Mouse (Mus musculus): ENCODE data around the gene Fbxw21. TPM values are rescaled to one million over a fixed set of nuclear protein-coding genes. Genes with fewer than 3 reads are reported as not detected.

Fbxw21 gene
- polyA plus RNA-seq, 1 experiment from 2014 or later, result not detected

- Histone ChIP-seq H3K4me3 (ENCODE audit: low read depth, low read length) (no peak overlapping the region), H3K4me2 (replicated peaks; ENCODE audit: low read depth, low read length) (no peak overlapping the region), H3K4me1 (replicated peaks; ENCODE audit: control insufficient read depth, insufficient read depth, low read length) (no peaks in the 10 kb centered on the region), H3K36me3 (ENCODE audit: control insufficient read depth, insufficient read depth, low read length) (peaks cover 22% of the 10 kb centered on the region), H3K27me3 (ENCODE audit: control insufficient read depth, insufficient read depth, low read length) (no peaks in the 10 kb centered on the region), H3K9me3 (ENCODE audit: control insufficient read depth, low read length) (no peaks in the 10 kb centered on the region), H3K9ac (ENCODE audit: low read depth, low read length) (no peak overlapping the region), H3K27ac (ENCODE audit: low read depth, low read length) (no peak overlapping the region)
- WGBS, result 94% methylated on average over 9 of the region's 9 CpGs
- DNase-seq (ENCODE audit: low spot score), result no peak
- ATAC-seq (ENCODE audit: low FRiP score), result no peak
Observed at GRCm38 (mm10) chr9:109119571-109119970, 42.3 kb downstream of the Fbxw21 start.

- Histone ChIP-seq H3K36me3 (ENCODE audit: control insufficient read depth, insufficient read depth, low read length) (peaks cover 27% of the 10 kb centered on the region), H3K27ac (ENCODE audit: low read depth, low read length) (no peak overlapping the region), H3K4me3 (ENCODE audit: low read depth, low read length) (no peak overlapping the region), H3K4me1 (replicated peaks; ENCODE audit: control insufficient read depth, insufficient read depth, low read length) (no peaks in the 10 kb centered on the region), H3K9ac (ENCODE audit: low read depth, low read length) (no peak overlapping the region), H3K9me3 (ENCODE audit: control insufficient read depth, low read length) (no peaks in the 10 kb centered on the region), H3K4me2 (replicated peaks; ENCODE audit: low read depth, low read length) (no peak overlapping the region), H3K27me3 (ENCODE audit: control insufficient read depth, insufficient read depth, low read length) (no peaks in the 10 kb centered on the region)
- DNase-seq (ENCODE audit: low spot score) (no peak), ATAC-seq (ENCODE audit: low FRiP score) (no peak)
- WGBS, result 89% methylated on average over 4 of the region's 4 CpGs
Observed at GRCm38 (mm10) chr9:109118106-109118505, 43.7 kb downstream of the Fbxw21 start.

GRCm38 (mm10) chr9:109116205-109116604, 45.6 kb downstream of the Fbxw21 start:
- Histone ChIP-seq H3K4me2 (replicated peaks; ENCODE audit: low read depth, low read length) (no peak overlapping the region), H3K9me3 (ENCODE audit: control insufficient read depth, low read length) (no peaks in the 10 kb centered on the region), H3K4me3 (ENCODE audit: low read depth, low read length) (no peak overlapping the region), H3K27ac (ENCODE audit: low read depth, low read length) (no peak overlapping the region), H3K27me3 (ENCODE audit: control insufficient read depth, insufficient read depth, low read length) (no peaks in the 10 kb centered on the region), H3K36me3 (ENCODE audit: control insufficient read depth, insufficient read depth, low read length) (peaks cover 41% of the 10 kb centered on the region), H3K4me1 (replicated peaks; ENCODE audit: control insufficient read depth, insufficient read depth, low read length) (no peaks in the 10 kb centered on the region), H3K9ac (ENCODE audit: low read depth, low read length) (no peak overlapping the region)
- DNase-seq (ENCODE audit: low spot score) (no peak), ATAC-seq (ENCODE audit: low FRiP score) (no peak)
- WGBS, result 95% methylated on average over 10 of the region's 10 CpGs

GRCm38 (mm10) chr9:109114871-109115270, 47.0 kb downstream of the Fbxw21 start:
- peaks cover 42% of the 10 kb centered on the region for H3K36me3 ChIP-seq (ENCODE audit: control insufficient read depth, insufficient read depth, low read length)
- H3K4me2 ChIP-seq (replicated peaks; ENCODE audit: low read depth, low read length), result no peak overlapping the region
- no peak overlapping the region for H3K9ac ChIP-seq (ENCODE audit: low read depth, low read length)
- DNase-seq (ENCODE audit: low spot score), result no peak
- H3K4me3 ChIP-seq (ENCODE audit: low read depth, low read length), result no peak overlapping the region
- no peak overlapping the region for H3K27ac ChIP-seq (ENCODE audit: low read depth, low read length)
- H3K4me1 ChIP-seq (replicated peaks; ENCODE audit: control insufficient read depth, insufficient read depth, low read length), result no peaks in the 10 kb centered on the region
- 87% methylated on average over 7 of the region's 7 CpGs for WGBS
- H3K27me3 ChIP-seq (ENCODE audit: control insufficient read depth, insufficient read depth, low read length), result no peaks in the 10 kb centered on the region
- H3K9me3 ChIP-seq (ENCODE audit: control insufficient read depth, low read length), result no peaks in the 10 kb centered on the region
- ATAC-seq (ENCODE audit: low FRiP score), result no peak

- DNase-seq (ENCODE audit: low spot score), result no peak
- no peak overlapping the region for H3K4me3 ChIP-seq (ENCODE audit: low read depth, low read length)
- H3K9ac ChIP-seq (ENCODE audit: low read depth, low read length), result no peak overlapping the region
- no peaks in the 10 kb centered on the region for H3K4me1 ChIP-seq (replicated peaks; ENCODE audit: control insufficient read depth, insufficient read depth, low read length)
- no peak overlapping the region for H3K4me2 ChIP-seq (replicated peaks; ENCODE audit: low read depth, low read length)
- no peaks in the 10 kb centered on the region for H3K9me3 ChIP-seq (ENCODE audit: control insufficient read depth, low read length)
- 96% methylated on average over 11 of the region's 11 CpGs for WGBS
- no peak overlapping the region for H3K27ac ChIP-seq (ENCODE audit: low read depth, low read length)
- H3K27me3 ChIP-seq (ENCODE audit: control insufficient read depth, insufficient read depth, low read length), result no peaks in the 10 kb centered on the region
- no peak for ATAC-seq (ENCODE audit: low FRiP score)
- peaks cover 42% of the 10 kb centered on the region for H3K36me3 ChIP-seq (ENCODE audit: control insufficient read depth, insufficient read depth, low read length)
Observed at GRCm38 (mm10) chr9:109114276-109114675, 47.6 kb downstream of the Fbxw21 start.

- Histone ChIP-seq H3K4me2 (replicated peaks; ENCODE audit: low read depth, low read length) (no peak overlapping the region), H3K4me1 (replicated peaks; ENCODE audit: control insufficient read depth, insufficient read depth, low read length) (no peaks in the 10 kb centered on the region), H3K4me3 (ENCODE audit: low read depth, low read length) (no peak overlapping the region), H3K27me3 (ENCODE audit: control insufficient read depth, insufficient read depth, low read length) (no peaks in the 10 kb centered on the region), H3K9ac (ENCODE audit: low read depth, low read length) (no peak overlapping the region), H3K27ac (ENCODE audit: low read depth, low read length) (no peak overlapping the region), H3K36me3 (ENCODE audit: control insufficient read depth, insufficient read depth, low read length) (peaks cover 42% of the 10 kb centered on the region), H3K9me3 (ENCODE audit: control insufficient read depth, low read length) (no peaks in the 10 kb centered on the region)
- 93% methylated on average over 8 of the region's 8 CpGs for WGBS
- ATAC-seq (ENCODE audit: low FRiP score) (no peak), DNase-seq (ENCODE audit: low spot score) (no peak)
Observed at GRCm38 (mm10) chr9:109113331-109113730, 48.5 kb downstream of the Fbxw21 start.

- H3K4me2 ChIP-seq (replicated peaks; ENCODE audit: low read depth, low read length), result no peak overlapping the region
- no peaks in the 10 kb centered on the region for H3K4me1 ChIP-seq (replicated peaks; ENCODE audit: control insufficient read depth, insufficient read depth, low read length)
- no peak overlapping the region for H3K4me3 ChIP-seq (ENCODE audit: low read depth, low read length)
- WGBS, result 96% methylated on average over 9 of the region's 9 CpGs
- no peaks in the 10 kb centered on the region for H3K27me3 ChIP-seq (ENCODE audit: control insufficient read depth, insufficient read depth, low read length)
- H3K9ac ChIP-seq (ENCODE audit: low read depth, low read length), result no peak overlapping the region
- DNase-seq (ENCODE audit: low spot score), result no peak
- H3K36me3 ChIP-seq (ENCODE audit: control insufficient read depth, insufficient read depth, low read length), result peaks cover 41% of the 10 kb centered on the region
- no peak for ATAC-seq (ENCODE audit: low FRiP score)
- no peak overlapping the region for H3K27ac ChIP-seq (ENCODE audit: low read depth, low read length)
- no peaks in the 10 kb centered on the region for H3K9me3 ChIP-seq (ENCODE audit: control insufficient read depth, low read length)
Observed at GRCm38 (mm10) chr9:109111591-109111990, 50.2 kb downstream of the Fbxw21 start.

GRCm38 (mm10) chr9:109111101-109111500, 50.7 kb downstream of the Fbxw21 start:
- H3K27me3 ChIP-seq (ENCODE audit: control insufficient read depth, insufficient read depth, low read length), result no peaks in the 10 kb centered on the region
- ATAC-seq (ENCODE audit: low FRiP score) (no peak), DNase-seq (ENCODE audit: low spot score) (no peak)
- H3K27ac ChIP-seq (ENCODE audit: low read depth, low read length), result no peak overlapping the region
- WGBS, result 87% methylated on average over 4 of the region's 4 CpGs
- no peaks in the 10 kb centered on the region for H3K4me1 ChIP-seq (replicated peaks; ENCODE audit: control insufficient read depth, insufficient read depth, low read length)
- H3K4me3 ChIP-seq (ENCODE audit: low read depth, low read length), result no peak overlapping the region
- H3K36me3 ChIP-seq (ENCODE audit: control insufficient read depth, insufficient read depth, low read length), result peaks cover 40% of the 10 kb centered on the region
- no peaks in the 10 kb centered on the region for H3K9me3 ChIP-seq (ENCODE audit: control insufficient read depth, low read length)
- H3K9ac ChIP-seq (ENCODE audit: low read depth, low read length), result no peak overlapping the region
- H3K4me2 ChIP-seq (replicated peaks; ENCODE audit: low read depth, low read length), result no peak overlapping the region

GRCm38 (mm10) chr9:109110240-109110639, 51.6 kb downstream of the Fbxw21 start:
- Histone ChIP-seq H3K27me3 (ENCODE audit: control insufficient read depth, insufficient read depth, low read length) (no peaks in the 10 kb centered on the region), H3K4me3 (ENCODE audit: low read depth, low read length) (no peak overlapping the region), H3K9ac (ENCODE audit: low read depth, low read length) (no peak overlapping the region), H3K4me2 (replicated peaks; ENCODE audit: low read depth, low read length) (no peak overlapping the region), H3K27ac (ENCODE audit: low read depth, low read length) (no peak overlapping the region), H3K9me3 (ENCODE audit: control insufficient read depth, low read length) (no peaks in the 10 kb centered on the region), H3K4me1 (replicated peaks; ENCODE audit: control insufficient read depth, insufficient read depth, low read length) (no peaks in the 10 kb centered on the region), H3K36me3 (ENCODE audit: control insufficient read depth, insufficient read depth, low read length) (peaks cover 36% of the 10 kb centered on the region)
- no peak for ATAC-seq (ENCODE audit: low FRiP score)
- DNase-seq (ENCODE audit: low spot score), result no peak
- WGBS, result 94% methylated on average over 11 of the region's 11 CpGs

Data from hindbrain, embryonic 11.5 days (tissue).